Mouse (Mus musculus) spleen, adult 2 months (tissue): ENCODE data around the gene Hist1h2bg.

Experiments
- CTCF ChIP-seq: fragments of 200-500 bp; IDR thresholded peaks from 2 replicates; pipeline ENCODE4 v1.5.1; 2011; ENCODE audit warnings: mild to moderate bottlenecking, inconsistent platforms; ENCODE audit not compliant: insufficient read depth, insufficient read length, insufficient replicate concordance; ENCODE audit errors: extremely low read depth
- POLR2A ChIP-seq: fragments of 200-500 bp; IDR thresholded peaks from 2 replicates; pipeline ENCODE4 v1.6.1; 2011; ENCODE audit warnings: low read depth, low read length, inconsistent platforms

DNA sequence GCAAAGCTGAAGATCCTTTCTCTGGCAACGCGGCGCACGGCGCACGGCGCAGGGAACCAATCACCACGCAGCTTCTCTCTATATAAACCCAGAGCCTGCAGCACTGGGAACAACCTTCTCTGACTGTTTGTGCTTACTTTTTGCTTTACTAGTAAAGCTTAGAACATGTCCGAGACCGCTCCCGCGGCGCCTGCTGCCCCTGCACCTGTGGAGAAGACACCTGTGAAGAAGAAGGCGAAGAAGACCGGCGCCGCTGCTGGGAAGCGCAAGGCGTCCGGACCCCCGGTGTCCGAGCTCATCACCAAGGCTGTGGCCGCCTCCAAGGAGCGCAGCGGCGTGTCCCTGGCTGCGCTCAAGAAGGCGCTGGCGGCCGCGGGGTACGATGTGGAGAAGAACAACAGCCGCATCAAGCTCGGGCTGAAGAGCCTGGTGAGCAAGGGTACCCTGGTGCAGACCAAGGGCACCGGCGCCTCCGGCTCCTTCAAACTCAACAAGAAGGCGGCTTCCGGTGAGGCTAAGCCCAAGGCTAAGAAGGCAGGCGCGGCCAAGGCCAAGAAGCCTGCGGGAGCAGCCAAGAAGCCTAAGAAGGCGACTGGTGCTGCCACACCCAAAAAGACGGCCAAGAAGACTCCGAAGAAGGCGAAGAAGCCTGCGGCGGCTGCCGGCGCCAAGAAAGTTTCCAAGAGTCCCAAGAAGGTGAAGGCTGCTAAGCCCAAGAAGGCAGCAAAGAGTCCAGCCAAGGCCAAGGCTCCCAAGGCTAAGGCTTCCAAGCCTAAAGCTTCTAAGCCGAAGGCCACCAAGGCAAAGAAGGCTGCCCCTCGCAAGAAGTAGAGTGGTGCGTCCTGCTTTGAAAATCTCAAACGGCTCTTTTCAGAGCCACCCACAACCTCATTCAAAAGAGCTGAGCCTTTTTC lies 16.0 kb upstream of the Hist1h2bg start:
- no peak for TF ChIP-seq CTCF
- peak; percentile 95 for TF ChIP-seq POLR2A
